Mouse (Mus musculus): Measurements from ENCODE around the gene Bsdc1. TPM values are rescaled to one million over a fixed set of nuclear protein-coding genes. Genes with fewer than 3 reads are reported as not detected.

Bsdc1 gene
- total and polyA plus RNA-seq, 3 experiments, result 21.3 to 50.3 (median 48.8) TPM

- DNase-seq, result no peak
- intact Hi-C loops (cut with DNase I), result no loop called here
- H3K79me2 ChIP-seq (replicated peaks; ENCODE audit: control insufficient read depth, insufficient read depth, low read length), result no peaks in the 10 kb centered on the region
- no peak overlapping the region for H3K27ac ChIP-seq
- H3K4me1 ChIP-seq (ENCODE audit: control insufficient read depth, insufficient read depth, low read length), result 0 out of 2 replicates have a peak, but pooled peaks cover 2% of the 10 kb centered on the region
- H3K9ac ChIP-seq (ENCODE audit: low read depth, low read length), result no peak overlapping the region
- 53% methylated on average over 6 of the region's 6 CpGs for WGBS
- TF ChIP-seq EP300 (IDR thresholded peaks at IDR 0.05; ENCODE audit: insufficient read depth, low read depth, low read length), result no peak
- H3K36me3 ChIP-seq (ENCODE audit: control insufficient read depth, insufficient read depth, low read length), result no peaks in the 10 kb centered on the region
- H3K4me3 ChIP-seq, result no peak overlapping the region
- H3K27me3 ChIP-seq (ENCODE audit: control insufficient read depth, insufficient read depth, low read length), result peaks cover 8% of the 10 kb centered on the region
These were observed 20.2 kb upstream of the Bsdc1 start for GRCm38 (mm10) chr4:129441145-129441544.

- WGBS, result 66% methylated on average over 8 of the region's 8 CpGs
- H3K9ac ChIP-seq (ENCODE audit: low read depth, low read length), result no peak overlapping the region
- DNase-seq, result no peak
- no peaks in the 10 kb centered on the region for H3K36me3 ChIP-seq (ENCODE audit: control insufficient read depth, insufficient read depth, low read length)
- intact Hi-C loops (cut with DNase I), result no loop called here
- no peaks in the 10 kb centered on the region; the same call in 1 of the 2 replicates for H3K27me3 ChIP-seq (ENCODE audit: control insufficient read depth, insufficient read depth, low read length)
- H3K27ac ChIP-seq, result no peak overlapping the region
- H3K79me2 ChIP-seq (replicated peaks; ENCODE audit: control insufficient read depth, insufficient read depth, low read length), result no peaks in the 10 kb centered on the region
- no peak for TF ChIP-seq POLR2A (IDR thresholded peaks at IDR 0.05; ENCODE audit: insufficient read depth, low read depth, low read length)
- TF ChIP-seq EP300 (IDR thresholded peaks at IDR 0.05; ENCODE audit: insufficient read depth, low read depth, low read length), result no peak
- no peak for TF ChIP-seq CTCF (IDR thresholded peaks at IDR 0.05)
- H3K4me1 ChIP-seq (ENCODE audit: control insufficient read depth, insufficient read depth, low read length), result peaks cover 3% of the 10 kb centered on the region; the same call in 1 of the 2 replicates
- no peak overlapping the region for H3K4me3 ChIP-seq
These were observed 14.0 kb upstream of the Bsdc1 start for GRCm38 (mm10) chr4:129447360-129447759.

- H3K79me2 ChIP-seq (replicated peaks; ENCODE audit: control insufficient read depth, insufficient read depth, low read length), result no peaks in the 10 kb centered on the region
- H3K27me3 ChIP-seq (ENCODE audit: control insufficient read depth, insufficient read depth, low read length), result no peaks in the 10 kb centered on the region
- no peak overlapping the region for H3K4me3 ChIP-seq
- TF ChIP-seq EP300 (IDR thresholded peaks at IDR 0.05; ENCODE audit: insufficient read depth, low read depth, low read length) (no peak), POLR2A (IDR thresholded peaks at IDR 0.05; ENCODE audit: insufficient read depth, low read depth, low read length) (no peak), CTCF (IDR thresholded peaks at IDR 0.05) (no peak)
- DNase-seq, result no peak
- no peak overlapping the region for H3K27ac ChIP-seq
- no peaks in the 10 kb centered on the region for H3K36me3 ChIP-seq (ENCODE audit: control insufficient read depth, insufficient read depth, low read length)
- 56% methylated on average over 11 of the region's 11 CpGs for WGBS
- H3K4me1 ChIP-seq (ENCODE audit: control insufficient read depth, insufficient read depth, low read length), result peaks cover 3% of the 10 kb centered on the region; the same call in 1 of the 2 replicates
- intact Hi-C loops (cut with DNase I), result no loop called here
- H3K9ac ChIP-seq (ENCODE audit: low read depth, low read length), result no peak overlapping the region
These were observed 13.4 kb upstream of the Bsdc1 start for GRCm38 (mm10) chr4:129447778-129448563.

GRCm38 (mm10) chr4:129448713-129449112 is 12.7 kb upstream of the Bsdc1 start:
- 89% methylated on average over 6 of the region's 6 CpGs for WGBS
- Histone ChIP-seq H3K4me3 (no peak overlapping the region), H3K9ac (ENCODE audit: low read depth, low read length) (no peak overlapping the region), H3K79me2 (replicated peaks; ENCODE audit: control insufficient read depth, insufficient read depth, low read length) (no peaks in the 10 kb centered on the region), H3K36me3 (ENCODE audit: control insufficient read depth, insufficient read depth, low read length) (no peaks in the 10 kb centered on the region), H3K27me3 (ENCODE audit: control insufficient read depth, insufficient read depth, low read length) (no peaks in the 10 kb centered on the region), H3K4me1 (ENCODE audit: control insufficient read depth, insufficient read depth, low read length) (peaks cover 3% of the 10 kb centered on the region; the same call in 1 of the 2 replicates), H3K27ac (no peak overlapping the region)
- intact Hi-C loops (cut with DNase I), result no loop called here
- TF ChIP-seq EP300 (IDR thresholded peaks at IDR 0.05; ENCODE audit: insufficient read depth, low read depth, low read length), result no peak
- TF ChIP-seq CTCF (IDR thresholded peaks at IDR 0.05), result no peak
- TF ChIP-seq POLR2A (IDR thresholded peaks at IDR 0.05; ENCODE audit: insufficient read depth, low read depth, low read length), result no peak
- DNase-seq, result no peak

- intact Hi-C loops (cut with DNase I), result loop anchor here (5.0 kb wide), 1 partner anchor 239 kb away; no protein-coding TSS in a partner anchor
- H3K79me2 ChIP-seq (replicated peaks; ENCODE audit: control insufficient read depth, insufficient read depth, low read length), result no peaks in the 10 kb centered on the region
These were observed 10.5 kb upstream of the Bsdc1 start for GRCm38 (mm10) chr4:129450851-129451250.

GRCm38 (mm10) chr4:129451471-129452169 is 9.8 kb upstream of the Bsdc1 start:
- H3K4me3 ChIP-seq, result no peak overlapping the region
- H3K36me3 ChIP-seq (ENCODE audit: control insufficient read depth, insufficient read depth, low read length), result no peaks in the 10 kb centered on the region
- H3K9ac ChIP-seq (ENCODE audit: low read depth, low read length), result no peak overlapping the region
- H3K27me3 ChIP-seq (ENCODE audit: control insufficient read depth, insufficient read depth, low read length), result no peaks in the 10 kb centered on the region
- no peak for TF ChIP-seq POLR2A (IDR thresholded peaks at IDR 0.05; ENCODE audit: insufficient read depth, low read depth, low read length)
- no peak for TF ChIP-seq EP300 (IDR thresholded peaks at IDR 0.05; ENCODE audit: insufficient read depth, low read depth, low read length)
- TF ChIP-seq CTCF (IDR thresholded peaks at IDR 0.05), result no peak
- no peak for DNase-seq
- no peaks in the 10 kb centered on the region for H3K79me2 ChIP-seq (replicated peaks; ENCODE audit: control insufficient read depth, insufficient read depth, low read length)
- whole genome bisulfite sequencing, result 75% methylated on average over 15 of the region's 15 CpGs
- no peak overlapping the region for H3K27ac ChIP-seq
- peaks cover 4% of the 10 kb centered on the region for H3K4me1 ChIP-seq (ENCODE audit: control insufficient read depth, insufficient read depth, low read length)
- intact Hi-C loops (cut with DNase I), result loop anchor here (5.0 kb wide), 1 partner anchor 239 kb away; no protein-coding TSS in a partner anchor

More at GRCm38 (mm10) chr4:129450851-129451250, 10.5 kb upstream of the Bsdc1 start:
- no peaks in the 10 kb centered on the region for H3K36me3 ChIP-seq (ENCODE audit: control insufficient read depth, insufficient read depth, low read length)
- no peaks in the 10 kb centered on the region for H3K27me3 ChIP-seq (ENCODE audit: control insufficient read depth, insufficient read depth, low read length)
- peaks cover 4% of the 10 kb centered on the region for H3K4me1 ChIP-seq (ENCODE audit: control insufficient read depth, insufficient read depth, low read length)
- no peak for DNase-seq
- H3K9ac ChIP-seq (ENCODE audit: low read depth, low read length), result no peak overlapping the region
- H3K27ac ChIP-seq, result no peak overlapping the region
- TF ChIP-seq EP300 (IDR thresholded peaks at IDR 0.05; ENCODE audit: insufficient read depth, low read depth, low read length) (no peak), CTCF (IDR thresholded peaks at IDR 0.05) (peak; percentile 18; the same call in 1 of the 2 replicates)
- 51% methylated on average over 2 of the region's 2 CpGs for WGBS
- no peak overlapping the region for H3K4me3 ChIP-seq

Data from heart, adult 2 months (tissue).